Mouse (Mus musculus) forebrain, embryonic 10.5 days (tissue): ENCODE data around the gene Gm49391. TPM values are rescaled to one million over a fixed set of nuclear protein-coding genes. Genes with fewer than 3 reads are reported as not detected.

Experiments
- DNase-seq: peaks from one replicate; pipeline ENCODE4 v3.0.0-alpha.2; 2017; ENCODE audit warnings: low spot score; ENCODE audit errors: extremely low spot score
- H3K27ac ChIP-seq: fragments of 300-500 bp; sonication (generic); 2 replicates; pipeline ENCODE4 v1.5.1; 2016; ENCODE audit warnings: mild to moderate bottlenecking
- H3K27me3 ChIP-seq: fragments of 300-500 bp; sonication (generic); 2 replicates; pipeline ENCODE4 v1.6.1; 2016; ENCODE audit warnings: mild to moderate bottlenecking; ENCODE audit not compliant: poor library complexity, severe bottlenecking
- H3K36me3 ChIP-seq: fragments of 300-500 bp; sonication (generic); replicated peaks from 2 replicates; pipeline ENCODE4 v1.6.1; 2016; ENCODE audit warnings: mild to moderate bottlenecking, moderate library complexity
- H3K4me1 ChIP-seq: fragments of 300-500 bp; sonication (generic); 2 replicates; pipeline ENCODE4 v1.6.1; 2016
- H3K4me3 ChIP-seq: fragments of 300-500 bp; sonication (generic); 2 replicates; pipeline ENCODE4 v1.5.1; 2016; ENCODE audit warnings: mild to moderate bottlenecking, moderate library complexity
- H3K9me3 ChIP-seq: fragments of 300-500 bp; sonication (generic); 2 replicates; pipeline ENCODE4 v1.6.1; 2016; ENCODE audit warnings: mild to moderate bottlenecking, moderate library complexity
- WGBS: fragments of 180-500 bp; shearing (Covaris S2); methylation state at CpG from one replicate; pipeline ENCODE4 v1.1.7; 2016; 5-methylcytosine and 5-hydroxymethylcytosine counted together
- polyA plus RNA-seq: library from polyadenylated mRNA; unstranded; fragments of >200 nt; fragmentation: Nextera tagmentation; extraction: Ambion mirVana; gene quantifications from 2 replicates; pipeline ENCODE4 v1.2.1, GENCODE M21; 2016

Gene Gm49391
- polyA plus RNA-seq, 1 experiment from 2014 or later: 0.20 TPM

DNA sequence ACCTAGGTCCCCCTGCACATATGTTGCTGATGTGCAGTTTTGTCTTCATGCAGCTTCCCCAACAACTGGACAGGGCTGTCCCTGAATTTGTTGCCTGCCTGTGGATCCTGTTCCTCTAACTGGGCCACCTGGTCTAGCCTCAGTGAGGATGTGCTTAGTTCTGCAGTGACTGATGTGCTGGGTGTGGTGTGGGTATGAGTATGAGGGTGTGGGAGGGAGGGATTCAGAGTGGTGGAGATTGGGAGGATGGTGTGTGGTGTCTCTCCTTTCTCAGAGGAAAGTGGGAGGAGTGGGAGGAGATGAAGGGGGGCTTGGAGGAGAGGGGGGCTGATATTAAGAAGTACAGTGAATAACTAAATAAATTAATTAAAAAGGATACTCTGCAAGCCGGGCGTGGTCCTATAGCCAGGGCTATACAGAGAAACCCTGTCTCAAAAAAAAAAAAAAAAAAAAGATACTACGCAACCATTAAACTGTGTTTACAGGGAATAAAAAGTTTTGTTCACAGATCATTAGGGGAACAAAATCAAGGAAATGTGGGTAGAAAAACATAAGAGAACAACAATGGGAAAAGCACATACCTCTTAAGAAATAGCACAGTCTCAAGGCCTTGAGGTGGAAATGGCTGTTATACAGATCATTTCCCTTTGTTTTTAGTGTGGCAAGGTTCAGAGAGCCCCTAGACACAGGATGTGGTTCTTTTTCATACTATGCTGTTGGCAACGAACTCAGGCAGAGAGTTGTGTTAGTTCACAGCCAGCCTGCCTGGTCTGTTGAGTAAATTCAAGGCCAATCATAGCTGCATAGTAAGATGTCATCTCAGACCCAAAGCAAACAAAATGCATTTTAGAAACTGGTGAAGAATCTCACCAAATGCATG, 87.9 kb downstream of the Gm49391 start:
- Histone ChIP-seq H3K27ac (no peak overlapping the region), H3K36me3 (no peaks in the 10 kb centered on the region), H3K9me3 (no peaks in the 10 kb centered on the region; the same call in 1 of the 2 replicates), H3K27me3 (no peaks in the 10 kb centered on the region), H3K4me3 (no peak overlapping the region), H3K4me1 (no peaks in the 10 kb centered on the region)
- 90% methylated on average over 4 of the region's 4 CpGs for WGBS
- no peak for DNase-seq

Other genes starting within 250 kb of the Gm49391 start
- not detected in 2 replicates for gene BC051665, start 150.2 kb downstream of the Gm49391 start, polyA plus RNA-seq
- not detected in 2 replicates for gene Ctsll3, start 133.7 kb downstream of the Gm49391 start, polyA plus RNA-seq
- 0.25 TPM in 1 of 2 replicates, not detected in the other for gene 4930486L24Rik, start 72.1 kb downstream of the Gm49391 start, polyA plus RNA-seq
- not detected in 2 replicates for gene Gm49392, start 39.7 kb downstream of the Gm49391 start, polyA plus RNA-seq
- gene Ctla2b, start 39.1 kb downstream of the Gm49391 start, polyA plus RNA-seq: 1.1 and 1.4 TPM in 2 replicates
- gene Tpbpb, start 31.7 kb downstream of the Gm49391 start, polyA plus RNA-seq: not detected in 2 replicates
- not detected in 2 replicates for gene Gm49393, start 981 bp downstream of the Gm49391 start, polyA plus RNA-seq
- gene Ctla2a, start 54 bp upstream of the Gm49391 start, polyA plus RNA-seq: 10.5 and 12.1 TPM in 2 replicates
- gene Tpbpa, start 5.4 kb upstream of the Gm49391 start, polyA plus RNA-seq: not detected in 2 replicates
- gene Ctsj, start 69.4 kb upstream of the Gm49391 start, polyA plus RNA-seq: not detected in 2 replicates
- gene Ctsq, start 104.1 kb upstream of the Gm49391 start, polyA plus RNA-seq: not detected in 2 replicates
- gene Ctsr, start 227.7 kb upstream of the Gm49391 start, polyA plus RNA-seq: not detected in 2 replicates